Mouse (Mus musculus): ENCODE measurements at regions not wholly inside any gene's neighbourhood (a gene's known extent, or its start where the extent isn't known, plus 50 kb on each side); places are given as distances from the start of the nearest gene placed in this dataset.
A peak's percentile ranks its signal among the peaks of the same experiment; 100 is the strongest.

- DNase-seq (ENCODE audit: low read depth, low spot score): no peak
Measured at GRCm38 (mm10) chr14:24997786-24998509, 461.0 kb upstream of the Zmiz1 start.

- no peak for DNase-seq (ENCODE audit: low read depth, low spot score)
Measured at GRCm38 (mm10) chr14:24999008-24999572, 459.9 kb upstream of the Zmiz1 start.

GRCm38 (mm10) chr14:25005241-25005946, 453.6 kb upstream of the Zmiz1 start:
- no peak for DNase-seq (ENCODE audit: low read depth, low spot score)

DNA sequence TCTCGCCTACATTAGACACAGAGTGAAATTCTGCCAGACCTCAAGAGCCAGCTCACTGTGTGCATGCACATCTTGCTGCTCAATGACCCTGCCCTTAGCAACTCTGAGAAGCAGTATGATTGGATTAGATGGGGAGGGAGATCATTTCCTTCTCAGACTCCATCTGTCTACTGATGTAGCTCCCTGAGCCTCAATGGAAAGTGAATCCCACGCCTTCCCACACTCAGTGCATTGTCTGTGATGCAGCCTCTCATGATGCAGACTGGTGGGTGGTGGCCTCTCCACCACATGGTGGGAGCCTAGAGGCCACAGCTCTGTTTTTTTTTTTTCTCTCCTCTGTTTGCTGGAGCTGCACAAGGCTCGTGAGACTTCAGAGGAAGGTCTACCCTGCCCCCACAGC, 447.1 kb upstream of the Zmiz1 start:
- DNase-seq (ENCODE audit: low read depth, low spot score): no peak

DNA sequence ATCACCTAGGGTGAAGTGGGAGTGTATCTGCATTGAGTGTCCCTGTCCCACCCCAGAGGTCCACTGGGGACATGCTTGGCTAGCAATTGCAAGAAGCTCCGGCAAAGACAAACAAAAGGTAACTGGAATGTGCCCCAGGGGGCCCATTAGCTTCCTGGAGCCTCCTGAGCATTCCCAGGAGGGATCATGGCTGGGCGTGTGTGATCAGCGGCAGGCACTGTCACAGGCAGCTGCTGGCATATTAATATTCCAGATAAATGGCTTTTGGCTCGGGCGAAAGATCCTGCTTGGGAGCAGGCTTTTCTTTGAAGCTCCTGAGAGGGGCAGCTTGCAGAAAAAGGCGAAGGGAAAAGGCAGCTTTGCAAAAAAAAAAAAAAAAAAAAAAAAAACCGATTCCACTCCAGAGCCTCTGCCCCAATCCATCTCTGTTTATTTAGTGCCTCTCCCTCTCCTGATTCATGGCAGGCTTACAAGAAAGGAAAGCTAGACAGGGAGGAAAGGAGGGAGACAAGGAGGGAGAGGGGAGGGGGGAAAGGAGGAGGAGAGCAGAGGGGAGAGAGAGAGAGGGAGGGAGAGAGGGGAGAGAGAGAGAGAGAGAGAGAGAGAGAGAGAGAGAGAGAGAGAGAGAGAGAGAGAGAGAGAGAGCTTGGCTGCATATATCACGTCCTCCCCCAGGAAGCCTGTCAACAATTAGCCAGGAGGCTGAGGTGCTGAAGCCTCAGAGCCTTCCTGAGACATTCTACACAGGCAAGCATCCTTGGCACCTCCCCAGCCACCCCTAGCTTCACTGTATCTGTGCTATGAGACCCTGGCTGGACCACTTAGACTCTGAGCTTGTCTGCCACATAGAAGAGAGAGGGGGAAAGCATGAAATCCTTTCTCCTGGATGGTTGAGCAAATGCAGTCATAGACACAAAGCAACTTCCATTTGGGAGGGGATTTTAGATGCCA, 443.4 kb upstream of the Zmiz1 start:
- DNase-seq (ENCODE audit: low read depth, low spot score): peak; percentile 80

DNA sequence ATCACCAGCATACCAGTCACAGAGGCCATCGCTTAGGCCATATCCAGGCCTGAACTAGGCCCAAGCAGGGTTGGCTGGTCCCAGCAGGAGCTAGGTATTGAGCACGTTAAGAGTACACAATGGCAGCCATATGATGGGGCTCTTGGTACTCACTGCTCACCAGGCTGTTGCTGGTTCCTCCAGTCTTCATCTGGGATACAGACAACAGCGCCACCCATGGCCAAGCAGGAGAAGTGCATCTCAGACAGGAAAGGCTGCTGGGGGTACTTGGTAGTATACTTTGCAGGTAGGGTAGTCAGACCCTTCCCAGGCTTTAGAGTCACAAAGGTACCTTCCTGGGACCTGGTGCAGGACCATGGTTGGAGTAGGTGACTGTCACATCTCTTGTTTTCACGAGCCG, 441.1 kb upstream of the Zmiz1 start:
- DNase-seq (ENCODE audit: low read depth, low spot score): peak; percentile 45

DNA sequence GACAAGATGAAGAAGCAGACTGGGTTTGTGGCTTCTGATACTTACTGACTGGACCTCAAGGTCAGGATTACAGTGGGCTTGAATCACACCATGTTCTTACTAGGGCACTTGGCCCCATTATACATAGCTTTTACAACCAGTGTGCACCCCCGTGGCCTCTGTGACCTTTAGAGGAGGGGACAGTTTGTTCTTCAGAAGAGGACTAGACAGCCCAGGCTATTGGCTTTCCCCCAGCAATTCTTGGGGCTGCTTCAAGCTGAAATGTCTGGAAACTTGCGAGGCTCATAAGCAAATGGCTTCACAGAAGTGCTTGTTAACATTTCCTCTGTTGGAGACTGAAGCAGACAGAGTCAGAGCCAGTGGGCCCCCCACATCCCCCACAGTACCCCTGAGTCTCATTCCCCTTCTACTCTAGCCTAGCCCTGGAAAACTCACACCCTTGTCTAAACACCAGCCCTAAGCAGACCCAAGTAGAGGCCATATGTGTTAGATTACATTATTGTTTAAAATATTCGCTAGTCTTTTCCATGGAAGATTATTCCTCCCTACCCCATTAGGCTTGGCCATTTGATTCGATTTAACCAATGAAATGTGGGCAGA, 439.6 kb upstream of the Zmiz1 start:
- DNase-seq (ENCODE audit: low read depth, low spot score): no peak

DNA sequence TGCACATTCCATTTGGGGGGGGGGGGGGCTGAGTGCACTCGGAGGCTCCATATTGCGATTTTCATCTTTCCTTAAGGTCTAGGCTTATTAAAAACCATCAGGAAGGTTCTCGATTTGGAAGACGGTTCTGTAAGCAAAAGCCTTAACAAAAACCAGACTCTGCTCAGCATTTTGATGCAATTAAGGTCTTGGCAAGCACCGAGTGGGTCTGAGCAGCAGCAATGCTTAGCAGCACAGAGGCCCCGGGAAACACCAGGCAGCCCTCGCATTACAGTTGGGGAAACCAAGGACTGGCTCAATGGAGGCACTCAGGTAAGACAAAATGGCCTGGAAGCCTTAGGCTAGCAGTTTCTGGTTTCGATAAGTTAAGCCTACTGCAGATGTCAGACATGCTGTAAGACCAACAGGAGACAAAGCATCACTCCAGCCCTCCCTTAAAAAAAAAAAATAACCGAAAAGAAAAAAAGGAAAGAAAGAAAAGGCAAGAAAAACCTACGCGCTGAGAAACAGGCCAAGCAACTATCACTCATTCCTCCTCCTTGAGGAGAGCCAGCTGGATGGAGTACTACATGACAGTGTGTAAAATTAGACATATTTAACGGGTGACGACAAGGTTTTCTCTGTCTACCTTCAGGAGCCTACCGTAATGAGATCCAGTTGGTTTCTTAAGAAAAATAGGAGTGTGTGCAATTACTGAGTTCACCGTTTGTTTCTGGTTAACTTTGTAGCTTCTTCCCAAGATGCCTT, 436.3 kb upstream of the Zmiz1 start:
- no peak for DNase-seq (ENCODE audit: low read depth, low spot score)

DNA sequence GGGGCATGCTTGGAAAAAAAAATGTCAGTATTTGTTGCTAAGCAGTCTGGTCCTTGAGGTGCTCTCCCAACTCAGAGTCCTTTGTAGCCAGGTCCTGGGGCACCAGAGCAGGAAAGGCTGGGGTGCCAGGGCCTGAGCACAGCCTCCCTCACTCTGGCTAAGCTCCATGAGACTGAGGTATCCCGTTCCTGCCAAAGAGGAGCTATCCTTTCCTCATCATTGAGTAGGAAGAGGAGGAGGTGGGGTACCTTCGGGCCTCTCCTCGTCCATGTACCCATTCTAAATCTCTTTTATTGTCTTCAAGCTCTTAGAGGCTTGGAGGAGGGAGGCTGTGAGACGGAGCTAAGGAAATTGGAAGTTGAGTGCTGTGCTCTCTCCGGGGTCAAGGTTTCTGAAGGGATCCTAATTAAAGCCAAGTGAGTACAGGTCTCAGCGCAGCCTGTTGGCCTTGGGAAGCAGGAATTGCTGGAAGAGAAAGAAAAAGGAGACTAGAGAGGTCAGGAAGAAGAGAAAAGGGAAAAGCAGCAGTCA, 435.6 kb upstream of the Zmiz1 start:
- no peak for DNase-seq (ENCODE audit: low read depth, low spot score)

DNA sequence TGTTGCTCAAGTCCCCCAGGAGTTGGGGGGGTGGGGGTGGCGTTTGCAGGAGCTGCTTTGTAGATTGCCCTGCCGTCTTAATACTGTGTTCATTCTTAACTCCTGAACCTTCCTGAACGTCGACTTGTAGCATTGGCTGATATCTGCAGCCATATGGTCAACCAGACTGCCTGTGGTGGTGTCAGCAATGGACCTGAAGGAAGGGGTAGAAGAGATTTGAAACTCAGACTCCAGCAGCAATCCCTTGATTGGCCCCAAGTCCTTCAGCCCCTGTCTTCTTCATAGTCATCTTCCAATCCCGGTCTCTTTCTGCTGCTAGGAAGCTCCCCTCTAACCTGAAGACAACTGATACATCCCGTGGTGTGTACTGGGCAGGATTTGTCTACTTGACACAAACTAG, 433.9 kb upstream of the Zmiz1 start:
- DNase-seq (ENCODE audit: low read depth, low spot score): no peak

DNA sequence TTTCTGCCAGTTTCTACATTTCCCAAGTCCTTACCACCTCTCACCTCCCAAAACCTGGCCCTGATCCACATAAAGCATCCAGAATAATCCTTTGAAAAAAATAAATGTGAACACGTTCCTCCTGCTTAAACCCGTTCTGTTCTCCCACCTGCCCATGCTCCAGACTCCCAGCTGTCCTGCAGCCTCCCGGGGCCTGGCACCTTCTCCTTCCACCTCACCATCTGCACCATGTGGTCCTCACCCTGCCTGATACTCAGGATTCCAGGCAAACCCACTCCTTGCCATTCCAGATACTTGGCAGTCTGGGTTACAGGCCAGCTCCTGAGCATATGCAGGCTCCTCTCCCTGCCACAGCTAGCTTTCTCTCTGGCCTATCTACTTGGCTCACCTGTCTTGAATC, 431.9 kb upstream of the Zmiz1 start:
- no peak for DNase-seq (ENCODE audit: low read depth, low spot score)

DNA sequence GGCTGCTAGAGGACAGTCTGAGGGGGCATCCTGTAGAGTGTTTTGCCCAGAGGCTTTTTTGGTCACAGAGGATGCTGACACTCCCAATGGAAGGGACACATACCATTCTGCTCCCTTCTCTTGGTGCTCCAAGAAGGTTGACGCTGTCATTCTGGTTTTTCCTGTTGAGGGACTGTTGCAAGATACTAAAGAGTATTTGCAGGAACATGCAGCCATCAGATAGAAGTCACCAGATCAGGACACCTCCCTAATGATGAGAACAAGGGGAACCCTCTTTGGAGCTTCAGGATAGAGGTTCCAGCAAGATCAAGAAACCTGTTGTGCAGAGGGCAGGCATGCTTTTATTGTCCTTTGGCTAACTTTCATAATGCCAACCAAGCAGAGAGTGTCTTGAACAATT, 431.1 kb upstream of the Zmiz1 start:
- no peak for DNase-seq (ENCODE audit: low read depth, low spot score)

DNA sequence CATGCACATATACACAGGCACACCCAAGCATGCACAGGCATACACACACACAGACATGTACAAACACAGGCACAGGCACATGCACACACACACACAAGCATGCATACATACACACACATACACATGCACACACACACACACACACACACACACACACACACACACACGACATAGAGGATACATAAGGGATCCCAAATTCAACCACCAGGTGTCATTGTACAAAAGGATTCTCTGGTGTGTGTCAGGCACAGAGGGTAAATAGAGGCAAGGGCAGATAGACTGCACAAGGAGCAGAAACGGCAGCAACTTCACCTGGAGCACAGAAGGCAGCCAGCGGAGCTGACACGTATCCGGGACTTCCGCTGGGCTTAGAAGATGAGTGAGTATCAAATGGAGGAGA, 428.1 kb upstream of the Zmiz1 start:
- peak; percentile 13 for DNase-seq (ENCODE audit: low read depth, low spot score)

DNA sequence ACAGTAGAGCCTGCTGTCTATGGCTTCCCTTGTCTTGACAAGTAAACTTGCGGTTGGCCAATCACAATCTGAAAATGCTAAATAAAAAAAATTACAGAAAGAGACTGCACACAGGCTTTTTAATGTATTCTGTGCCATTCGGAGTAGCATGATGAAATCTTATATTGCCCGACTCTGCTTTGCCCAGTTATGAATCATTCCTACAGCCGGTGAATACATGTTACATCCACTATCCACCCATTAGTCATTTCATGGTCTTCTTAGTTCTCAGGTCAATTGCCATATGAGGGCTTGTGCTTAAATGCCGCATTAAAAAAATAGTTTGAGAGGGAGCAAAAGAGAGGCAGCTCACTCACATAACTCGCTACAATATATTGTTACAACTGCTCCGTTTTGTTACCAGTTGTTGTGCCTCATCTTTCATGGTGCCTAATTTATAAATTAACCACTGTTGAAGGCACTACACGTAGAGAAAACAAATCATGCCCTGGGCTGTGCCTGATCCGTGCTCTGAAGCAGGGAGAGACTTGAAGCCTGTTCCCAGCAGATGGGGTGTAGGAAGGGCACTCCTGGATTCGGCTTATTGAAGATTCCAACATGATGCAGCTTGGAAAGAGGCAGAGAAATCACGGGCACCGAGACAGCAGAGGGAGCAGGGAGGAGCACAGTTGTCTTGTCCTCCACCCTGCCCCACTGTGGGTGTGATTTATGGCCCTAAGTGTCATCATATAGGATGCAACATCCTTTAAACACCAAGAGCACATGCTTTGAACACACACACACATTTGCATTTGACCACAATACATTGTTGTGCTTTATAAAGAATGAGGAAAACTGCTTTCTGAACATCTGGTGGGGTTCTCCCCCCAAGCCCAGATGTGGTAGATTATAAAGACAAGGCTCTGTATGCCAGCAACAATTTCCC, 427.0 kb upstream of the Zmiz1 start:
- DNase-seq (ENCODE audit: low read depth, low spot score): no peak

GRCm38 (mm10) chr14:25032899-25033298, 426.1 kb upstream of the Zmiz1 start:
- DNase-seq (ENCODE audit: low read depth, low spot score): no peak

DNA sequence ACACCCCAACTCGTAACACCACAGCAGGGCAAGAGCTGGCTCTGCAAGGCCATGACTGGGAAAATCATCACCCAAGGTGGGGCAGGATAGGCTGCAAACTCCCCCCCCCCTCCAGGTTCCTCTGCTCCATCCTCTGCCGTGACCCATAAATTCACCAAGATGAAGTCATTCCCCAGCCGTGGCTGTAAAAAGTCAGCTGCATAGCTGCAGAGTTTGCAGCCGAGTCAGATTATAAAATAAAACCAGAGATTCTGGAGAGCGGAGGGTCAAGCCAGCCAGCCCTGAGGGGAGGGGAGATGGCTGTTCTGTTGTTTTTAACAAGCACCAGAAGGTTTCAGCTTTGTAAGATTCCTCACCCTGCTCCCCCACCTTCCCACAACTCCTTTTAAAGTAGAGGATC, 416.7 kb upstream of the Zmiz1 start:
- no peak for DNase-seq (ENCODE audit: low read depth, low spot score)

- no peak for DNase-seq (ENCODE audit: low read depth, low spot score)
Measured at GRCm38 (mm10) chr14:25044106-25044505, 414.9 kb upstream of the Zmiz1 start.

DNA sequence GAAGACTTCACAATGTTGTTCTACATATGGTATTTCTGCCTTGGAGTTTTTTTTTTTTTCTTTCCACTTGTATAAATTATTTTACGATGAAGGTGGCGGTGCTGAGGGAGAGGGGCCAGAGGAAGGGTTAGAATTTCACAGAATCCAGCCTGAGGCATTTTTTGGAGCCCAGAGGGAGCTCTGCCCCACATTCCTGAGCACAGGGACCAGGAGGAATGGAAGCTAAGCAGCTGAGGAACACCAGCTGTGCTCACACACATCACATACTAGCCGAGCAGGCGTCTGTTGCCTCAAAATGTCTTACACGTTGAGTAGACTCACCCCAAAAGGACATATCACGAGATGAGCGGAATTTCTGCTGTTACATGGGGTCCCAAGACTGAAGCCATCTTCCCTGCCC, 414.1 kb upstream of the Zmiz1 start:
- DNase-seq (ENCODE audit: low read depth, low spot score): no peak

GRCm38 (mm10) chr14:25050674-25051251, 408.2 kb upstream of the Zmiz1 start:
- DNase-seq (ENCODE audit: low read depth, low spot score): no peak

Data from R1 (cell line).